Mouse (Mus musculus) MEL (cell line): ENCODE measurements around the gene Cmtm7. TPM values are rescaled to one million over a fixed set of nuclear protein-coding genes. Genes with fewer than 3 reads are reported as not detected.

ENCODE experiments used
- DNase-seq: peaks from one replicate; pipeline ENCODE4 v3.0.0; 2011; ENCODE audit warnings: low read depth, low spot score
- H3K27ac ChIP-seq: 2 replicates; pipeline ENCODE4 v1.5.1; 2012; ENCODE audit warnings: low read depth, mild to moderate bottlenecking, control low read depth, low read length, moderate library complexity; ENCODE audit not compliant: control insufficient read depth
- H3K27me3 ChIP-seq, 2 experiments: fragments of 150-350 bp in 1 of 2; sonication (generic) in 1 of 2; 2 replicates each; pipeline ENCODE4 v1.6.1; 2012; ENCODE audit warnings: low read length in 2 of 2, mild to moderate bottlenecking in 2 of 2, improper control_type of control experiment in 1 of 2, moderate library complexity in 1 of 2; ENCODE audit not compliant: insufficient read depth in 2 of 2, control insufficient read depth in 1 of 2
- H3K36me3 ChIP-seq, 2 experiments: 2 replicates each; pipeline ENCODE4 v1.6.1; 2012 to 2014; ENCODE audit warnings: low read length in 2 of 2, improper control_type of control experiment in 1 of 2, inconsistent platforms in 1 of 2, mild to moderate bottlenecking in 1 of 2; ENCODE audit not compliant: insufficient read depth in 2 of 2, control insufficient read depth in 1 of 2
- H3K4me1 ChIP-seq, 2 experiments: fragments of 150-350 bp in 1 of 2; sonication (generic) in 1 of 2; 2 replicates each; pipeline ENCODE4 v1.6.1; 2012; ENCODE audit warnings: low read length in 2 of 2, improper control_type of control experiment in 1 of 2, mild to moderate bottlenecking in 1 of 2; ENCODE audit not compliant: insufficient read depth in 2 of 2, control insufficient read depth in 1 of 2
- H3K4me3 ChIP-seq, 2 experiments: fragments of 150-350 bp in 1 of 2; sonication (generic) in 1 of 2; 2 replicates each; pipeline ENCODE4 v1.5.1; 2012; ENCODE audit warnings: low read depth in 2 of 2, low read length in 2 of 2, mild to moderate bottlenecking in 2 of 2, moderate library complexity in 2 of 2, control low read depth in 1 of 2, improper control_type of control experiment in 1 of 2; ENCODE audit not compliant: control insufficient read depth in 1 of 2, insufficient read depth in 1 of 2
- H3K79me2 ChIP-seq: 2 replicates; pipeline ENCODE4 v1.6.1; 2012; ENCODE audit warnings: mild to moderate bottlenecking, low read length, moderate library complexity; ENCODE audit not compliant: control insufficient read depth, poor library complexity, insufficient read depth
- H3K9ac ChIP-seq: 2 replicates; pipeline ENCODE4 v1.6.1; 2012; ENCODE audit warnings: low read depth, mild to moderate bottlenecking, control low read depth, low read length, moderate library complexity; ENCODE audit not compliant: control insufficient read depth, poor library complexity, severe bottlenecking
- H3K9me3 ChIP-seq: fragments of 150-350 bp; sonication (generic); replicated peaks from 2 replicates; pipeline ENCODE4 v1.6.1; 2012; ENCODE audit warnings: mild to moderate bottlenecking, low read length, improper control_type of control experiment, moderate library complexity; ENCODE audit not compliant: insufficient read depth
- BHLHE40 ChIP-seq: IDR thresholded peaks from 2 replicates; pipeline ENCODE4 v1.6.1; 2012; ENCODE audit warnings: low read depth, mild to moderate bottlenecking, inconsistent platforms, low read length, improper control_type of control experiment, borderline replicate concordance
- CHD1 ChIP-seq: IDR thresholded peaks from 2 replicates; pipeline ENCODE4 v1.6.1; 2012; ENCODE audit warnings: low read depth, mild to moderate bottlenecking, inconsistent platforms, low read length, improper control_type of control experiment
- CHD2 ChIP-seq: IDR thresholded peaks from 2 replicates; pipeline ENCODE4 v1.6.1; 2011; ENCODE audit warnings: low read length, improper control_type of control experiment
- CTCF ChIP-seq, 3 experiments: IDR thresholded peaks in 2 of 3; conservative IDR thresholded peaks in 1 of 3; 2 replicates each; pipeline ENCODE4 v1.5.1; 2011 to 2012; ENCODE audit warnings: low read length in 3 of 3, low read depth in 2 of 3, mild to moderate bottlenecking in 2 of 3, improper control_type of control experiment in 1 of 3, inconsistent platforms in 1 of 3, mixed read lengths in 1 of 3, moderate library complexity in 1 of 3; ENCODE audit not compliant: control insufficient read depth in 1 of 3, insufficient read depth in 1 of 3, poor library complexity in 1 of 3, severe bottlenecking in 1 of 3
- E2F4 ChIP-seq: IDR thresholded peaks from 2 replicates; pipeline ENCODE4 v1.6.1; 2011; ENCODE audit warnings: low read depth, low read length, improper control_type of control experiment, borderline replicate concordance
- ELF1 ChIP-seq: IDR thresholded peaks from 2 replicates; pipeline ENCODE4 v1.6.1; 2014; ENCODE audit warnings: low read depth, mild to moderate bottlenecking, inconsistent platforms, low read length, improper control_type of control experiment, moderate library complexity
- EP300 ChIP-seq, 2 experiments: IDR thresholded peaks; 2 replicates each; pipeline ENCODE4 v1.6.1; 2011; ENCODE audit warnings: improper control_type of control experiment in 2 of 2, low read length in 2 of 2, low read depth in 1 of 2, mild to moderate bottlenecking in 1 of 2
- ETS1 ChIP-seq: IDR thresholded peaks from 2 replicates; pipeline ENCODE4 v1.6.1; 2012; ENCODE audit warnings: low read depth, mild to moderate bottlenecking, inconsistent platforms, low read length, improper control_type of control experiment, moderate library complexity
- GABPA ChIP-seq: IDR thresholded peaks from 2 replicates; pipeline ENCODE4 v1.6.1; 2012; ENCODE audit warnings: low read depth, mild to moderate bottlenecking, inconsistent platforms, low read length, improper control_type of control experiment, moderate library complexity
- GATA1 ChIP-seq: IDR thresholded peaks from 2 replicates; pipeline ENCODE4 v1.6.1; 2011; ENCODE audit warnings: low read depth, low read length, improper control_type of control experiment
- HCFC1 ChIP-seq: IDR thresholded peaks from 2 replicates; pipeline ENCODE4 v1.6.1; 2012; ENCODE audit warnings: low read depth, mild to moderate bottlenecking, inconsistent platforms, low read length, improper control_type of control experiment, moderate library complexity
- KAT2A ChIP-seq: conservative IDR thresholded peaks from 2 replicates; pipeline ENCODE4 v1.6.1; 2012; ENCODE audit warnings: low read depth, low read length, improper control_type of control experiment, inconsistent platforms
- MAFK ChIP-seq: IDR thresholded peaks from 2 replicates; pipeline ENCODE4 v1.6.1; 2011; ENCODE audit warnings: low read depth, mild to moderate bottlenecking, low read length, improper control_type of control experiment, borderline replicate concordance
- MAX ChIP-seq: IDR thresholded peaks from 2 replicates; pipeline ENCODE4 v1.6.1; 2011; ENCODE audit warnings: low read length, improper control_type of control experiment
- MAZ ChIP-seq: IDR thresholded peaks from 2 replicates; pipeline ENCODE4 v1.6.1; 2012; ENCODE audit warnings: low read depth, mild to moderate bottlenecking, inconsistent platforms, low read length, improper control_type of control experiment
- MEF2A ChIP-seq: IDR thresholded peaks from 2 replicates; pipeline ENCODE4 v1.6.1; 2014; ENCODE audit warnings: low read depth, mild to moderate bottlenecking, inconsistent platforms, low read length, improper control_type of control experiment; ENCODE audit not compliant: poor library complexity, insufficient replicate concordance, severe bottlenecking; ENCODE audit errors: extremely low read depth
- MXI1 ChIP-seq: IDR thresholded peaks from 2 replicates; pipeline ENCODE4 v1.6.1; 2011; ENCODE audit warnings: mild to moderate bottlenecking, low read depth, low read length, improper control_type of control experiment
- MYB ChIP-seq: IDR thresholded peaks from 2 replicates; pipeline ENCODE4 v1.6.1; 2011; ENCODE audit warnings: mild to moderate bottlenecking, low read depth, low read length, improper control_type of control experiment
- MYC ChIP-seq: IDR thresholded peaks from 2 replicates; pipeline ENCODE4 v1.6.1; 2011; ENCODE audit warnings: low read depth, mild to moderate bottlenecking, low read length, improper control_type of control experiment, moderate library complexity
- NELFE ChIP-seq: IDR thresholded peaks from 2 replicates; pipeline ENCODE4 v1.6.1; 2011; ENCODE audit warnings: low read depth, low read length, improper control_type of control experiment
- NRF1 ChIP-seq: IDR thresholded peaks from 2 replicates; pipeline ENCODE4 v1.6.1; 2014; ENCODE audit warnings: low read depth, mild to moderate bottlenecking, inconsistent platforms, low read length, improper control_type of control experiment, moderate library complexity; ENCODE audit not compliant: poor library complexity, insufficient read depth, severe bottlenecking
- POLR2A ChIP-seq, 2 experiments: IDR thresholded peaks; 2 replicates each; pipeline ENCODE4 v1.6.1; 2011 to 2012; ENCODE audit warnings: low read length in 2 of 2, mild to moderate bottlenecking in 2 of 2, control low read depth in 1 of 2, improper control_type of control experiment in 1 of 2, low read depth in 1 of 2, moderate library complexity in 1 of 2; ENCODE audit not compliant: control insufficient read depth in 1 of 2, insufficient read depth in 1 of 2, poor library complexity in 1 of 2
- POLR2AphosphoS2 ChIP-seq: IDR thresholded peaks from 2 replicates; pipeline ENCODE4 v1.6.1; 2011; ENCODE audit warnings: low read length, improper control_type of control experiment
- POLR2AphosphoS5 ChIP-seq: IDR thresholded peaks from 2 replicates; pipeline ENCODE4 v1.6.1; 2012; ENCODE audit warnings: low read depth, borderline replicate concordance, mild to moderate bottlenecking, inconsistent platforms, low read length, moderate library complexity, mixed read lengths
- RCOR1 ChIP-seq: IDR thresholded peaks from 2 replicates; pipeline ENCODE4 v1.6.1; 2012; ENCODE audit warnings: low read depth, mild to moderate bottlenecking, inconsistent platforms, low read length, improper control_type of control experiment
- SIN3A ChIP-seq: IDR thresholded peaks from 2 replicates; pipeline ENCODE4 v1.6.1; 2012; ENCODE audit warnings: low read length, improper control_type of control experiment, inconsistent platforms
- SMC3 ChIP-seq: IDR thresholded peaks from 2 replicates; pipeline ENCODE4 v1.6.1; 2011; ENCODE audit warnings: low read depth, low read length, improper control_type of control experiment
- TBP ChIP-seq: IDR thresholded peaks from 2 replicates; pipeline ENCODE4 v1.8.0; 2011; ENCODE audit warnings: low read depth, low read length, improper control_type of control experiment
- TCF12 ChIP-seq: IDR thresholded peaks from 2 replicates; pipeline ENCODE4 v1.6.1; 2014; ENCODE audit warnings: low read depth, mild to moderate bottlenecking, inconsistent platforms, low read length, improper control_type of control experiment, moderate library complexity
- UBTF ChIP-seq: IDR thresholded peaks from 2 replicates; pipeline ENCODE4 v1.6.1; 2012; ENCODE audit warnings: low read depth, mild to moderate bottlenecking, inconsistent platforms, low read length, improper control_type of control experiment, moderate library complexity, borderline replicate concordance; ENCODE audit not compliant: insufficient read depth
- USF1 ChIP-seq: IDR thresholded peaks from 2 replicates; pipeline ENCODE4 v1.6.1; 2014; ENCODE audit warnings: low read depth, mild to moderate bottlenecking, inconsistent platforms, low read length, improper control_type of control experiment, moderate library complexity
- USF2 ChIP-seq, 2 experiments: IDR thresholded peaks; 2 replicates each; pipeline ENCODE4 v1.6.1; 2011 to 2012; ENCODE audit warnings: improper control_type of control experiment in 2 of 2, low read length in 2 of 2, borderline replicate concordance in 1 of 2, inconsistent platforms in 1 of 2, low read depth in 1 of 2, mild to moderate bottlenecking in 1 of 2; ENCODE audit not compliant: insufficient read depth in 1 of 2
- ZC3H11A ChIP-seq: IDR thresholded peaks from 2 replicates; pipeline ENCODE4 v1.6.1; 2012; ENCODE audit warnings: low read depth, mild to moderate bottlenecking, inconsistent platforms, low read length, improper control_type of control experiment
- ZMIZ1 ChIP-seq: IDR thresholded peaks from 2 replicates; pipeline ENCODE4 v1.6.1; 2012; ENCODE audit warnings: low read depth, mild to moderate bottlenecking, inconsistent platforms, low read length, improper control_type of control experiment, moderate library complexity
- ZNF384 ChIP-seq: IDR thresholded peaks from 2 replicates; pipeline ENCODE4 v1.6.1; 2012; ENCODE audit warnings: low read depth, mild to moderate bottlenecking, inconsistent platforms, low read length, improper control_type of control experiment
- polyA plus RNA-seq, 2 experiments: library from polyadenylated mRNA; stranded (reverse) in 1 of 2; unstranded in 1 of 2; fragments of >175 nt in 1 of 2; fragments of >200 nt in 1 of 2; gene quantifications; 2 replicates each; pipeline versions ENCODE4 v1.2.1 to v1.2.4; 2012; ENCODE audit warnings: low replicate concordance in 2 of 2, low read depth in 1 of 2; ENCODE audit not compliant: insufficient read length in 2 of 2, insufficient read depth in 1 of 2, missing spikeins in 1 of 2
- total RNA-seq: library from RNA; depleted of rRNA; stranded (reverse); fragments of 300-350 nt; gene quantifications from 2 replicates; pipeline ENCODE4 v1.2.3, GENCODE M21; 2012; rRNA removed

The Cmtm7 gene
- total RNA-seq (290 and 352 TPM in 2 replicates), polyA plus RNA-seq (100 to 1,000 TPM in 1 of 2 experiments, not detected in 1; 545 TPM)

DNA sequence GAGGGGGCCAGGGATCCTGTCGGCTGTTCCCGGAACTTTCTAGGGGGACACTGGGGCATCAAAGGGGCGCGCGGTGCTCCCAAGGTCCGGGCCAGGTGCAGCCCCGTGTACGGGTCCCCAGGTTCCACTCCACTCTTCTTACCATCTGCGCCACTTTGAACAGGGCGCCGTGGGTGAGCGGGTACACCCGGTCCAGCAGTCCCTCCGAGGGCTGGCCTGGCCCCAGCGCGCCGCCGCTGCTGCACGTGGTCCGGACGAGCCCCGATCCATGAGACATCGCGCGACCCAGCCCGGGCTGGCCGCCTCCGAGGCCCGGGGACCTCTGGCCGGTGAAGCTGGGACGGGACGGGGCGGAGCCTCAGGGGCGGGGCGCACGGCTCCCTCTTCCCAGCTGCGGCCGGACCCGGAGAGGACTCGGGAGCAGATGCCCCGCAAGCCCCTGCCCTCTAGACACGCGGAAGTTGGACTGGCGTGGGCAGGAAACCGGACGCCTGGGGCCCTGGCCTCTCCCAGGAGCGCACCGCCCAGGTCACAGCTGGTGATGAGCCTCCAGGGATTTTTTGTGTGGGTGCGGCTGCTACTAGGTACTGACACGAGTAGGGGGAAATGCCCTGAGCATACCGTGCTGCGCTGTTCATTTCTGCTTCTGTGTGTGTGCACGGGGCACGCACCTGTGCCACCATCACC is at the start of gene Cmtm7:
Gene Cmtm7 (minus strand): TSS at position 331 of the 687 bp plus-strand sequence.
- peak within 1 kb of the TSS; percentile 95 for H3K27ac ChIP-seq
- peaks cover 23 to 38% of the 10 kb centered on the region in 2 experiments for H3K4me1 ChIP-seq
- no peaks in the 10 kb centered on the region for H3K27me3 ChIP-seq
- DNase-seq = peak; percentile 84
- peaks cover 5 to 43% of the 10 kb centered on the region in 2 experiments for H3K36me3 ChIP-seq
- H3K9me3 ChIP-seq = no peaks in the 10 kb centered on the region
- H3K4me3 ChIP-seq = peak within 1 kb of the TSS; percentile 83 to 91
- peak within 1 kb of the TSS; percentile 97 for H3K9ac ChIP-seq
- peaks cover 49% of the 10 kb centered on the region for H3K79me2 ChIP-seq
- TF ChIP-seq GATA1 (no peak), ZNF384 (no peak), NELFE (peak; percentile 73), TCF12 (peak; percentile 65), ZMIZ1 (peak; percentile 75; the same call in 1 of the 2 replicates), POLR2AphosphoS5 (no peak), UBTF (peak; percentile 34; the same call in 1 of the 2 replicates), SMC3 (no peak), MAZ (peak; percentile 44), RCOR1 (0 out of 2 replicates have a peak, but pooled peaks have one; percentile 32), CTCF (IDR thresholded peaks at IDR 0.05 in 2 of 3, conservative IDR thresholded peaks at IDR 0.05 in 1 of 3; ENCODE audit: control insufficient read depth in 1 of 3, insufficient read depth in 1 of 3, low read depth in 2 of 3, low read length in 3 of 3, poor library complexity in 1 of 3, severe bottlenecking in 1 of 3) (no peak), ELF1 (peak; percentile 70), MYC (peak; percentile 77), POLR2A (IDR thresholded peaks at IDR 0.05; ENCODE audit: control insufficient read depth in 1 of 2, insufficient read depth in 1 of 2, low read depth in 1 of 2, low read length in 2 of 2, poor library complexity in 1 of 2) (peak; percentile 75 to 83; a peak in 3 of 4 replicates), MAFK (no peak), MYB (no peak), SIN3A (peak; percentile 60; the same call in 1 of the 2 replicates), MXI1 (peak; percentile 85; the same call in 1 of the 2 replicates), CHD1 (no peak; the same call in 1 of the 2 replicates), E2F4 (no peak), POLR2AphosphoS2 (no peak), KAT2A (no peak; the same call in 1 of the 2 replicates), TBP (peak; percentile 47; the same call in 1 of the 2 replicates), MAX (peak; percentile 60), ETS1 (peak; percentile 56), BHLHE40 (no peak), USF1 (peak; percentile 45), GABPA (no peak), HCFC1 (peak; percentile 54; the same call in 1 of the 2 replicates), ZC3H11A (no peak), NRF1 (peak; percentile 15; the same call in 1 of the 2 replicates), MEF2A (no peak), CHD2 (no peak), USF2 (IDR thresholded peaks at IDR 0.05; ENCODE audit: borderline replicate concordance in 1 of 2, insufficient read depth in 1 of 2, low read depth in 1 of 2, low read length in 2 of 2) (no peak), EP300 (IDR thresholded peaks at IDR 0.05; ENCODE audit: low read depth in 1 of 2, low read length in 2 of 2) (peak in 1 of 2 experiments; percentile 39; a peak in 1 of 4 replicates)
